Mouse (Mus musculus) left cerebral cortex, adult 2 months (tissue): ENCODE measurements around the gene Sobp. TPM values are rescaled to one million over a fixed set of nuclear protein-coding genes. Genes with fewer than 3 reads are reported as not detected.

Experiments
- DNase-seq, 2 experiments: peaks; one replicate each; pipeline ENCODE4 v3.0.0; 2021 to 2022; ENCODE audit warnings: low spot score in 2 of 2, mixed read lengths in 1 of 2; ENCODE audit errors: extremely low spot score in 1 of 2
- H3K27ac ChIP-seq: fragments of 200-600 bp; 2 replicates; pipeline ENCODE4 v1.8.1; 2022
- H3K4me3 ChIP-seq: fragments of 200-600 bp; 2 replicates; pipeline ENCODE4 v1.8.1; 2022
- CTCF ChIP-seq: fragments of 200-600 bp; IDR thresholded peaks from 2 replicates; pipeline ENCODE4 v1.8.1; 2022; ENCODE audit warnings: antibody characterized with exemption, mild to moderate bottlenecking, moderate library complexity
- intact Hi-C: fragments of 180-260 bp; cut with DNase I; formaldehyde crosslinking; loops from one replicate; pipeline ENCODE4 v1.15.1; 2025
- total RNA-seq, 2 experiments: library from RNA; stranded (reverse); gene quantifications; 2 replicates each; pipeline ENCODE4 v1.2.3; 2021

Gene Sobp
- total RNA-seq, 2 experiments from 2014 or later = 76.4 to 77.1 TPM

DNA sequence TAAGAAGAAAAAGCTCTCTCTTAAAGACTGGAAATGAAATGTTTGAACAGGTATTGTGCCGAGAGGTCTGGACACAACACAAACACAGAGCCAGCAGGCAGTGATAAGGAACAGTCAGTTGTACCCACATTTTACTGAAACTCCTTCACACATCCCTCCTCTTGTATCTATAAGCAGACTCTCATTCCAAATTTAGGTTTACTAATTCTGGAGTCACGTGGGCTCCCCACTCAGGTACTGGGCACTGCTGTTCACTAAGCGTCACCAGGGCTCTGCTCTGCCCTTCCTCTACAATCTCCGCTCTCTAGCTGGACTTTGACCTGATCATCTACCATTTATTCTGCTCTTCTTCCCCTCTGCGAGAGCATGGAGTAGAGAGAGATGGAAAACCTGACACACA lies 15.4 kb downstream of the Sobp start:
- Histone ChIP-seq H3K27ac (peak overlapping the region; percentile 15; the same call in 1 of the 2 replicates), H3K4me3 (no peak overlapping the region)
- no peak for DNase-seq
- intact Hi-C loops = no loop called here
- TF ChIP-seq CTCF = no peak

DNA sequence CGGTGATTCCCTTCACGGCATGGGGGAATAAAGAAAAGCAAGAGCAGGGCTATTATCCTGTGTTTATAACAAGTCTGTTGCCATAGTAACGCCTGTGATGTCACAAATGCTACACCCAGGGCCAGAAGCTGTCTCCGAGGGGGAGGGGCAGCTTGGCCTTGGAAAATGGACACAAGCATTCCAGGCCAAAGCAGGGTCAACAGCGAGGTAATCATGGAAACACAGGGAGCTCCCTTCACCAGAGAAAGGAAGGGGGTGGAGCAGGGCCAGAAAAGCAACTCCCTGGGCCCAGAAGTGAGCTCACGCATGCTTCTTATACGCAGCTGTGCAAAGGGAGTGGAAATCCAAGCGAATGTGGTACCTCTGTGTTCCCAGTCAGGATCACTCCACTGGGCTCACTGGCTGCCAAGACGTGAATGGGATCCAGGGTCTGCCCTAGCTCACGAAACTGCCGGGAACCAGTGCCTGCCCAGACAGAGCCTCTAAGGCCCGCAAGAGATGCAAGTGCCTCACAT lies 19.2 kb downstream of the Sobp start:
- Histone ChIP-seq H3K27ac (no peak overlapping the region), H3K4me3 (no peak overlapping the region)
- intact Hi-C loops = no loop called here
- DNase-seq = peak in 1 of 2 experiments; percentile 41
- TF ChIP-seq CTCF = no peak

- no peak overlapping the region for H3K27ac ChIP-seq
- no peak overlapping the region for H3K4me3 ChIP-seq
- no peak for DNase-seq
- TF ChIP-seq CTCF = no peak
- intact Hi-C loops = no loop called here
Observed at GRCm38 (mm10) chr10:43152643-43153042, 21.7 kb downstream of the Sobp start.

- no peak for TF ChIP-seq CTCF
- no peak overlapping the region for H3K27ac ChIP-seq
Observed at GRCm38 (mm10) chr10:43148456-43148855, 25.9 kb downstream of the Sobp start.

GRCm38 (mm10) chr10:43143173-43143572 lies 31.2 kb downstream of the Sobp start:
- intact Hi-C loops = no loop called here
- no peak overlapping the region for H3K27ac ChIP-seq
- no peak for TF ChIP-seq CTCF

More at GRCm38 (mm10) chr10:43148456-43148855, 25.9 kb downstream of the Sobp start:
- no peak for DNase-seq
- no peak overlapping the region for H3K4me3 ChIP-seq
- intact Hi-C loops = no loop called here

DNA sequence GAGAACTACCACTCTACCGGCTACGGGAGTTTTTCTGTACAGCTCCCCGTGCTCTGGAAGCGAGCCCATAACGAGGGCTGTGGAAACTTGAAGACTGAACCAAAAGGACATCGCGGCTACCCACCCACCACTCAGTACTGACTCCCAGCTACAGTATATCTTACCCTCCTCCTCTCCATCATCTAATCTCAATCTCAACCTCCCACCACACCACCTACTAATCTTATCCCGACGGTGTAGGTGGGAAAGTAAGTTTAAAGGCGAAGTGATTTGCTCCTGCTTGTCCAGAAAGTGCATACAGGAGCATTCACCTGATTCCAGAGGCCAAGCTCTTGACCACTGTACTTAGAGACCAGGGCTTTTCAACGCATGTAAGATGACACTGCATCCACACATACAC lies 40.3 kb downstream of the Sobp start:
- no peak overlapping the region for H3K27ac ChIP-seq
- DNase-seq = no peak
- TF ChIP-seq CTCF = no peak
- H3K4me3 ChIP-seq = no peak overlapping the region
- intact Hi-C loops = no loop called here

More at GRCm38 (mm10) chr10:43143173-43143572, 31.2 kb downstream of the Sobp start:
- no peak overlapping the region for H3K4me3 ChIP-seq
- no peak for DNase-seq

GRCm38 (mm10) chr10:43128750-43129149 lies 45.6 kb downstream of the Sobp start:
- Histone ChIP-seq H3K4me3 (no peak overlapping the region), H3K27ac (no peak overlapping the region)
- no peak for TF ChIP-seq CTCF
- intact Hi-C loops = no loop called here
- no peak for DNase-seq

DNA sequence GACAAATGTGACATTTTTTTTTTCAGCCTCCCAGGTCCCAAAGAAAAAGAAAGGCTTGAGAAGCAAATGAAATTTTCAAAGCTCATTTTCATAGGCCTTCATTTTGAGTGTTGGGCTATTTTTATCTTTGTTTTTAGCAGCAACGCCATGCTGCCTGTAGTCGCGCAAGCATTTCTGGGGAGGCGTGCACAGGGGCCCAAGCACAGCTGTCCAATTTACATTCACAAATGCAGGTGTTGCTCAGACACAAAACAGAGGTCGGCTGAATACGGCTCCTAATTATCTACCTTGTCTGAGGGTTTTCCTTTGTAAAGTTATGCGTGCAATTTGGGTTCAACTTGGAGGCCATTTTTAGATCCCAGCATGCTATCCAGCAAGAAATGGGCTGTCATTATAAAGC lies 49.8 kb downstream of the Sobp start:
- DNase-seq = no peak
- H3K4me3 ChIP-seq = no peak overlapping the region
- H3K27ac ChIP-seq = peak overlapping the region; percentile 71; the same call in 1 of the 2 replicates
- intact Hi-C loops = loop anchor here (1.0 to 5.0 kb wide), 4 partner anchors 17 to 102 kb away; no protein-coding TSS in a partner anchor
- TF ChIP-seq CTCF = no peak

DNA sequence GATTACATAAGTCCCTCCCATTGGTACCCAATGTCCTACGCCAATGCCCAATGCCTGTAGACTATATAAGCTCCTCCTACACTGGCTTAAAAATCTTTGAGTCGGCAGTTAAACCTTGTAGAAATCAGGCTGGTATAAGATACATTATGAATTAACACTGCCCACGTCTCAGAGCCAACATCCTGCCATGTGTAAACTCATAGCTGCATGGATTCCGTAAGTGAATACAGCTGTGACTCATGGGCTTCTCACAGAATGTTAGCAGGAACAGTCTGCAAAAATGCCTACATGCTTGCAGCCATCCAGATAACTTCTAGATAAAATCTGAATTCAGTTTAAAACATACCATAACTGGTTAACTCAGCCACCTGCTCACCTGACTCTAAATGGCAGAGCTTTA lies 50.2 kb downstream of the Sobp start:
- intact Hi-C loops = loop anchor here (1.0 to 5.0 kb wide), 4 partner anchors 17 to 102 kb away; no protein-coding TSS in a partner anchor
- no peak for DNase-seq
- no peak for TF ChIP-seq CTCF
- Histone ChIP-seq H3K4me3 (no peak overlapping the region), H3K27ac (peak overlapping the region; percentile 71)

DNA sequence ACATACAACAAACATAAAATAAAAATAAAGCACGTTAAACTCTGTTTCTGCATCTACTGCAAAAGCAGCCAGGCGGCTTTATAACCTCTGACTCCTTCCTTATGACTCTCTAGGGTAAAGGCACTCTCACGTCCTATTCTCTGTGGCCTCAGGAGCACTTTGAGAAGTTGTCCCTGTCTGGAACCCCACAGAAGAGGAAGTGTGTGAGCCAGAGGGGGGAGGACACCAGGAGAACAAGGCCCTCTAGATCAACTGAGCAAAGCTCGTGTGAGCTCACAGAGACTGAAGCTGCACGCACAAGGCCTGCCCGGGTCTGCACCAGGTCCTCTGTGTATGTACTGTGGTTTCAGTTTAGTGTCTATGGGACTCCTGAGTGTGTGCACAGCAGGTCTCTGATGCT lies 50.9 kb downstream of the Sobp start:
- no peak for TF ChIP-seq CTCF
- intact Hi-C loops = loop anchor here (5.0 kb wide), 2 partner anchors 51 to 101 kb away; no protein-coding TSS in a partner anchor
- DNase-seq = no peak
- peak overlapping the region; percentile 71 for H3K27ac ChIP-seq
- H3K4me3 ChIP-seq = no peak overlapping the region

DNA sequence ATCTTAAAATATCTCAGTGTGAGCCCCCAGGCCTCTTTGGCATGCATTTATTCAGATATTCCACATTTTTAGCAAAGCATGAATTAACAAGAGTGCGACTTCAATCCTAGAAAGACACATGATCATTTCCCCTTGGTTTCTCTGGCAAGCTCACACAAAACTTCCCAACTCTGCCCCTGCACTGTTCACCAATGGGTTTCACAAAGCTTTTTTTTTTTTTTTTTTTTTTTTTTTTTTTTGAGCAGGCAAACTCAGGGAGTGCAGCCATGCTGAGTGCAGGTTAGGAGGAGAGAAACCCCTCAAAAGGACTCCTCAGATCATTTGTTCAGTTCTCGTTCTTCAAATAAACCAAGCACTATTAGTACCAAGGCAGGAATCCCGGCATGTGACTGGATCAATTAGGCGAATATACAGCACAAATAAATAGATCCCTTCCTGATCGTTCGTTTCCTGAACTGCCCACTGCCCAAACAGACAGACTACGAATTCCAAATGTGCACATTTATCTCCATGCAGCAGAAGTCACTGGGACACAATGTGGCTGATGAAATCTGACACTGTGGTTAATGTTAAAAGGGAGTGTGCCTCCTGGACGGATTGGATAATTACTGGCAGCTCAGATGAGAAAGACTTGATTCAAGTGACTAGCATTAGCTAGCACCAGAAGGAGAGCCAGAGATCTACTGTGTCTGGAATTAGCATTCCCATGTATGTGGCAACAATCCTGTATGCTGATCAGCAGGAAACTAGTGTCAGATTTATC lies 53.5 kb downstream of the Sobp start:
- Histone ChIP-seq H3K4me3 (no peak overlapping the region), H3K27ac (no peak overlapping the region)
- intact Hi-C loops = loop anchor here (5.0 kb wide), 2 partner anchors 49 to 99 kb away; no protein-coding TSS in a partner anchor
- TF ChIP-seq CTCF = no peak
- DNase-seq = no peak

- DNase-seq = no peak
- Histone ChIP-seq H3K27ac (no peak overlapping the region), H3K4me3 (no peak overlapping the region)
- no peak for TF ChIP-seq CTCF
- intact Hi-C loops = no loop called here
Observed at GRCm38 (mm10) chr10:43116083-43116927, 58.0 kb downstream of the Sobp start.
